Mouse (Mus musculus) cortical plate, adult 2 months (tissue): ENCODE data around the gene Efna5.

ENCODE experiments used
- CTCF ChIP-seq: fragments of 200-500 bp; IDR thresholded peaks from 2 replicates; pipeline ENCODE4 v1.5.1; 2011; ENCODE audit warnings: mild to moderate bottlenecking, control low read depth, low read length; ENCODE audit not compliant: insufficient read depth; ENCODE audit errors: extremely low read depth
- POLR2A ChIP-seq: fragments of 200-500 bp; IDR thresholded peaks from 2 replicates; pipeline ENCODE4 v1.6.1; 2011; ENCODE audit warnings: mild to moderate bottlenecking, low read length, control low read depth; ENCODE audit not compliant: insufficient read depth; ENCODE audit errors: extremely low read depth

DNA sequence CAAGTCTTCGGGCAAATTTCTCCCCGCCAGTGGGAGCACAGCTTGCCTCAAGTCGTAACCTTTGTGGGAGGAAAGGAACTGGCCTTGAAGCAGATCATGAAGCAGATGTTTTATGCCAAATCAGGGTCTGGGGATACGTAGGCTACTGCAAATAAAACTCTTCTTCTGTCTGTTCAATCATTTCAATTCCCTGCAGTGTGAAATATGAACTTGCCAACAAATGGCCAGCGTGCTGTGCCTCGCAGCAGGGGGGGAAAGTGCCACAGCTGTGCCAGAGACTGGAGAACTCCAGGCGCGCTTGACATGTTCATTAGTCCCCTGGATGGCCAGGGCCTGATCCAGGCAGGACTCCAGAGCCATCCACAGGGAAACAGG lies 255.5 kb downstream of the Efna5 start:
- TF ChIP-seq CTCF, result no peak
- TF ChIP-seq POLR2A, result no peak
